Mouse (Mus musculus): ENCODE results near the gene Rsph6a. TPM values are rescaled to one million over a fixed set of nuclear protein-coding genes. Genes with fewer than 3 reads are reported as not detected.
A peak's percentile ranks its signal among the peaks of the same experiment; 100 is the strongest.

The Rsph6a gene
- polyA plus RNA-seq, 2 experiments = not detected

- TF ChIP-seq CTCF (IDR thresholded peaks at IDR 0.05; ENCODE audit: low read depth) = no peak
- TF ChIP-seq EP300 (IDR thresholded peaks at IDR 0.05; ENCODE audit: low read depth) = no peak
- peaks cover 8 to 20% of the 10 kb centered on the region in 2 experiments for H3K4me1 ChIP-seq (replicated peaks; ENCODE audit: control insufficient read depth in 2 of 2, insufficient read depth in 2 of 2, low read length in 1 of 2)
- no peak overlapping the region for H3K27ac ChIP-seq
- 1% methylated on average over 22 of the region's 22 CpGs for WGBS (ENCODE audit: insufficient replicate concordance)
- peak overlapping the region; percentile 95 for H3K4me2 ChIP-seq (ENCODE audit: low read depth)
- H3K4me3 ChIP-seq (ENCODE audit: insufficient read depth in 1 of 2, low read depth in 2 of 2, low read length in 2 of 2) = peak overlapping the region; percentile 70 to 85
- ATAC-seq (ENCODE audit: insufficient read depth) = no peak
- peaks cover 2% of the 10 kb centered on the region; the same call in 1 of the 2 replicates for H3K27me3 ChIP-seq (ENCODE audit: control insufficient read depth, insufficient read depth, low read length)
- no peaks in the 10 kb centered on the region for H3K9me3 ChIP-seq (ENCODE audit: control insufficient read depth, low read length)
- peaks cover 14% of the 10 kb centered on the region; the same call in 1 of the 2 replicates for H3K36me3 ChIP-seq (replicated peaks; ENCODE audit: control insufficient read depth, insufficient read depth, low read depth)
- DNase-seq (ENCODE audit: low read depth in 3 of 3, low spot score in 3 of 3) = no peak
- H3K9ac ChIP-seq (replicated peaks) = peak overlapping the region; percentile 79
These were observed 22.1 kb downstream of the Rsph6a start for GRCm38 (mm10) chr7:19076586-19076991.

- Histone ChIP-seq H3K36me3 (replicated peaks; ENCODE audit: control insufficient read depth, insufficient read depth, low read depth) (peaks cover 14% of the 10 kb centered on the region; the same call in 1 of the 2 replicates), H3K27ac (no peak overlapping the region), H3K27me3 (ENCODE audit: control insufficient read depth, insufficient read depth, low read length) (peaks cover 2% of the 10 kb centered on the region; the same call in 1 of the 2 replicates), H3K9ac (replicated peaks) (no peak overlapping the region), H3K9me3 (ENCODE audit: control insufficient read depth, low read length) (no peaks in the 10 kb centered on the region), H3K4me3 (ENCODE audit: insufficient read depth in 1 of 2, low read depth in 2 of 2, low read length in 2 of 2) (no peak overlapping the region), H3K4me1 (replicated peaks; ENCODE audit: control insufficient read depth in 2 of 2, insufficient read depth in 2 of 2, low read length in 1 of 2) (peaks cover 8 to 20% of the 10 kb centered on the region in 2 experiments), H3K4me2 (ENCODE audit: low read depth) (peak overlapping the region; percentile 95)
- 14% methylated on average over 14 of the region's 14 CpGs for WGBS (ENCODE audit: insufficient replicate concordance)
- DNase-seq (ENCODE audit: low read depth in 3 of 3, low spot score in 3 of 3) = no peak
- no peak for ATAC-seq (ENCODE audit: insufficient read depth)
- TF ChIP-seq CTCF (IDR thresholded peaks at IDR 0.05; ENCODE audit: low read depth) = no peak
- TF ChIP-seq EP300 (IDR thresholded peaks at IDR 0.05; ENCODE audit: low read depth) = no peak
These were observed 23.3 kb downstream of the Rsph6a start for GRCm38 (mm10) chr7:19077761-19078160.

GRCm38 (mm10) chr7:19078732-19079131 lies 24.2 kb downstream of the Rsph6a start:
- H3K4me1 ChIP-seq (replicated peaks; ENCODE audit: control insufficient read depth in 2 of 2, insufficient read depth in 2 of 2, low read length in 1 of 2) = peaks cover 8 to 21% of the 10 kb centered on the region in 2 experiments
- H3K9me3 ChIP-seq (ENCODE audit: control insufficient read depth, low read length) = no peaks in the 10 kb centered on the region
- 64% methylated on average over 3 of the region's 3 CpGs for WGBS (ENCODE audit: insufficient replicate concordance)
- no peak for TF ChIP-seq EP300 (IDR thresholded peaks at IDR 0.05; ENCODE audit: low read depth)
- no peak for TF ChIP-seq CTCF (IDR thresholded peaks at IDR 0.05; ENCODE audit: low read depth)
- no peak overlapping the region for H3K9ac ChIP-seq (replicated peaks)
- no peak overlapping the region for H3K4me3 ChIP-seq (ENCODE audit: insufficient read depth in 1 of 2, low read depth in 2 of 2, low read length in 2 of 2)
- H3K4me2 ChIP-seq (ENCODE audit: low read depth) = no peak overlapping the region
- H3K27me3 ChIP-seq (ENCODE audit: control insufficient read depth, insufficient read depth, low read length) = peaks cover 2% of the 10 kb centered on the region; the same call in 1 of the 2 replicates
- ATAC-seq (ENCODE audit: insufficient read depth) (no peak), DNase-seq (ENCODE audit: low read depth in 3 of 3, low spot score in 3 of 3) (no peak)
- peaks cover 14% of the 10 kb centered on the region; the same call in 1 of the 2 replicates for H3K36me3 ChIP-seq (replicated peaks; ENCODE audit: control insufficient read depth, insufficient read depth, low read depth)
- H3K27ac ChIP-seq = no peak overlapping the region

GRCm38 (mm10) chr7:19080451-19080950 lies 26.0 kb downstream of the Rsph6a start:
- peaks cover 14% of the 10 kb centered on the region; the same call in 1 of the 2 replicates for H3K36me3 ChIP-seq (replicated peaks; ENCODE audit: control insufficient read depth, insufficient read depth, low read depth)
- no peak overlapping the region for H3K27ac ChIP-seq
- no peak overlapping the region for H3K4me2 ChIP-seq (ENCODE audit: low read depth)
- no peak overlapping the region for H3K9ac ChIP-seq (replicated peaks)
- no peaks in the 10 kb centered on the region for H3K9me3 ChIP-seq (ENCODE audit: control insufficient read depth, low read length)
- WGBS (ENCODE audit: insufficient replicate concordance) = 83% methylated on average over 19 of the region's 19 CpGs
- ATAC-seq (ENCODE audit: insufficient read depth) (no peak), DNase-seq (ENCODE audit: low read depth in 3 of 3, low spot score in 3 of 3) (no peak)
- H3K4me1 ChIP-seq (replicated peaks; ENCODE audit: control insufficient read depth in 2 of 2, insufficient read depth in 2 of 2, low read length in 1 of 2) = peaks cover 6 to 18% of the 10 kb centered on the region in 2 experiments
- TF ChIP-seq EP300 (IDR thresholded peaks at IDR 0.05; ENCODE audit: low read depth) (no peak), CTCF (IDR thresholded peaks at IDR 0.05; ENCODE audit: low read depth) (no peak)
- H3K27me3 ChIP-seq (ENCODE audit: control insufficient read depth, insufficient read depth, low read length) = no peaks in the 10 kb centered on the region; the same call in 1 of the 2 replicates
- H3K4me3 ChIP-seq (ENCODE audit: insufficient read depth in 1 of 2, low read depth in 2 of 2, low read length in 2 of 2) = no peak overlapping the region

- Histone ChIP-seq H3K36me3 (replicated peaks; ENCODE audit: control insufficient read depth, insufficient read depth, low read depth) (peaks cover 14% of the 10 kb centered on the region; the same call in 1 of the 2 replicates), H3K9ac (replicated peaks) (no peak overlapping the region), H3K27me3 (ENCODE audit: control insufficient read depth, insufficient read depth, low read length) (peaks cover 6% of the 10 kb centered on the region), H3K9me3 (ENCODE audit: control insufficient read depth, low read length) (no peaks in the 10 kb centered on the region), H3K4me3 (ENCODE audit: insufficient read depth in 1 of 2, low read depth in 2 of 2, low read length in 2 of 2) (no peak overlapping the region), H3K4me1 (replicated peaks; ENCODE audit: control insufficient read depth in 2 of 2, insufficient read depth in 2 of 2, low read length in 1 of 2) (peaks cover 13 to 19% of the 10 kb centered on the region in 2 experiments), H3K4me2 (ENCODE audit: low read depth) (no peak overlapping the region), H3K27ac (no peak overlapping the region)
- no peak for DNase-seq (ENCODE audit: low read depth in 3 of 3, low spot score in 3 of 3)
- no peak for ATAC-seq (ENCODE audit: insufficient read depth)
- 72% methylated on average over 4 of the region's 4 CpGs for WGBS (ENCODE audit: insufficient replicate concordance)
- no peak for TF ChIP-seq EP300 (IDR thresholded peaks at IDR 0.05; ENCODE audit: low read depth)
- no peak for TF ChIP-seq CTCF (IDR thresholded peaks at IDR 0.05; ENCODE audit: low read depth)
These were observed 27.7 kb downstream of the Rsph6a start for GRCm38 (mm10) chr7:19082171-19082570.
